Mouse (Mus musculus) MEL (cell line): ENCODE measurements around the gene Celf2.

Experiments used
- CTCF ChIP-seq, 3 experiments: IDR thresholded peaks in 2 of 3; conservative IDR thresholded peaks in 1 of 3; 2 replicates each; pipeline ENCODE4 v1.5.1; 2011 to 2012; ENCODE audit warnings: low read length in 3 of 3, low read depth in 2 of 3, mild to moderate bottlenecking in 2 of 3, improper control_type of control experiment in 1 of 3, inconsistent platforms in 1 of 3, mixed read lengths in 1 of 3, moderate library complexity in 1 of 3; ENCODE audit not compliant: control insufficient read depth in 1 of 3, insufficient read depth in 1 of 3, poor library complexity in 1 of 3, severe bottlenecking in 1 of 3
- GATA1 ChIP-seq: IDR thresholded peaks from 2 replicates; pipeline ENCODE4 v1.6.1; 2011; ENCODE audit warnings: low read depth, low read length, improper control_type of control experiment

DNA sequence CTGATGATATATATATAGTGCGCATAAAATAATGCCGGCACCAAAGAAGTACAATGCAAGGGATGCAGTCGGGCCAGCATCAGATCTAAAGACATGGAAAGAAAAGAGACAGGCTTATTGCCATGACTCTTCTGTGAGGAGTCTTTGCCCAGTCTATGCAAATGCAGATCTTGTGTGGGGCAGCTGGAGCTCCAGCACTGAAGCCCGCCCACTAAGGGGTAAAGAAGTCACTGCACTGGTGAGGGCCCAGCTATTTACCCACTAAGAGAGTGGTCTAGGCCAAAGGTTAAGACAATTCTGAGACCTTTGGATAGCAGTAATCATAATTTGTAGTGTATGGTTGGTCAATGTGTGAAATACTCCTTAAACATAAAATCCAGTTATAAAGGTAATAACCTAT is 643.6 kb downstream of the Celf2 start:
- TF ChIP-seq GATA1, result no peak
- no peak for TF ChIP-seq CTCF (IDR thresholded peaks at IDR 0.05 in 2 of 3, conservative IDR thresholded peaks at IDR 0.05 in 1 of 3; ENCODE audit: control insufficient read depth in 1 of 3, insufficient read depth in 1 of 3, low read depth in 2 of 3, low read length in 3 of 3, poor library complexity in 1 of 3, severe bottlenecking in 1 of 3)
